Mouse (Mus musculus): Measurements from ENCODE around the gene Ap1g1.

DNA sequence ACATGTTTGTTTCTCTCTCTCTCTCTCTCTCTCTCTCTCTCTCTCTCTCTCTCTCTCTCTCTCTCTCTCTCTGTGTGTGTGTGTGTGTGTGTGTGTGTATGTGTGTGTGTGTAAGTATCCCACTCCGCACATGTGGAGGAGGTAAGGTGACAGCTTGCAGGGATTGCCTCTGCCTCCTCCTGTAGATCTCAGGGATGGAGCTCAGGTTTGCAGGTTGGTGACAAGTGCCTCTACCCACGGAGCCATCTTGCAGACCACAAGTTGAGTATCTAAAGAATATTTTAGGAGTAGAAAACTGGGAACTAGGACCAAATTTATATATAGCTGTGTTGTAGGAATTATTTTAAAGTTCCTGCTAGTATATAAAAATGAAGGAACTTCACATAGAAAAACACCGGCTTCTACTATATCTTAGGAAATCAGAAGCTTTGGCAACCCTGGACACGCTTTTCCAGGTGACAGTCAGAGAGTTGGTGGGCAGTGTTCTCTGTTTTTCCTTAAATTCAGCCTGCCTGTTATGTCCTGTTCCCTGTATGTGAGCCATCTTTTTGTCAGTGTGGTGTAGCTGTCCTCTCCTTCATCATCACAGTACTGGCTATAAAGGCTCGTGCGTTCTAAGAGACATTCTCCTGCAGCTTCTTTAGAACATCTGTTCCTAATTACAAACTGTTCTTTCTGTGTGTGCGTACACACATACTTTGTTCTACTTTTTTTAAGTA lies 29.2 kb downstream of the Ap1g1 start:
- TF ChIP-seq GATA1 (IDR thresholded peaks at IDR 0.05; ENCODE audit: low read length) (no peak), TAL1 (IDR thresholded peaks at IDR 0.05; ENCODE audit: low read length) (no peak)

Measured in erythroblast, embryonic 14.5 days (primary cell).